Comparison of ENCODE assay signal across 8 mouse cellular contexts in genomic region chr6:119237427-119237989, GRCm38 (mm10). TPM values are rescaled to one million over a fixed set of nuclear protein-coding genes. Genes with fewer than 3 reads are reported as not detected.
A peak's percentile ranks its signal among the peaks of the same experiment; 100 is the strongest.
DNase-seq lines count a peak whose midpoint lies in the region; ATAC-seq and TF ChIP-seq lines count a peak whose summit lies in the region.

No protein-coding gene starts in this region.

- H3K36me3 ChIP-seq in hindbrain, embryonic 15.5 days, result no peaks in the 10 kb centered on the region
- H3K36me3 ChIP-seq in lung, postnatal 0 days (ENCODE audit: insufficient read depth, low read length), result no peaks in the 10 kb centered on the region
- no peaks in the 10 kb centered on the region for H3K36me3 ChIP-seq in intestine, postnatal 0 days (ENCODE audit: control insufficient read depth, insufficient read depth)

- 33% methylated on average over 8 of the region's 8 CpGs for WGBS in hindbrain, embryonic 15.5 days
- 39% methylated on average over 8 of the region's 8 CpGs for WGBS in lung, postnatal 0 days
- WGBS in intestine, postnatal 0 days, result 64% methylated on average over 8 of the region's 8 CpGs

- no peak for TF ChIP-seq CTCF in lung, postnatal 0 days (IDR thresholded peaks at IDR 0.05)
- TF ChIP-seq CTCF in intestine, postnatal 0 days (IDR thresholded peaks at IDR 0.05; ENCODE audit: low read depth), result no peak

- H3K27me3 ChIP-seq in hindbrain, embryonic 15.5 days, result no peaks in the 10 kb centered on the region
- H3K27me3 ChIP-seq in lung, postnatal 0 days (replicated peaks; ENCODE audit: insufficient read depth, low read length), result no peaks in the 10 kb centered on the region
- no peaks in the 10 kb centered on the region for H3K27me3 ChIP-seq in intestine, postnatal 0 days (replicated peaks; ENCODE audit: control insufficient read depth, insufficient read depth, low read length)

- H3K27ac ChIP-seq in hindbrain, embryonic 15.5 days (replicated peaks), result peak overlapping the region; percentile 81
- no peak overlapping the region for H3K27ac ChIP-seq in lung, postnatal 0 days (ENCODE audit: low read length)
- H3K27ac ChIP-seq in intestine, postnatal 0 days (ENCODE audit: low read depth, low read length), result no peak overlapping the region

- H3K4me3 ChIP-seq in hindbrain, embryonic 15.5 days, result no peak overlapping the region
- no peak overlapping the region for H3K4me3 ChIP-seq in lung, postnatal 0 days (ENCODE audit: low read depth, low read length)
- H3K4me3 ChIP-seq in intestine, postnatal 0 days (ENCODE audit: low read depth, low read length), result no peak overlapping the region

- peak; percentile 43 for DNase-seq in gastrocnemius, postnatal 14 days
- DNase-seq in gastrocnemius, postnatal 25 days, result no peak
- DNase-seq in retina, postnatal 1 day, result peak; percentile 49
- no peak for DNase-seq in retina, embryonic 14.5 days (ENCODE audit: low spot score)
- peak; percentile 18 for DNase-seq in lung, postnatal 0 days (ENCODE audit: low spot score)
- no peak for DNase-seq in urinary bladder, postnatal 25 days (ENCODE audit: low spot score)

- TF ChIP-seq EP300 in lung, postnatal 0 days (IDR thresholded peaks at IDR 0.05), result no peak

- intact Hi-C loops in gastrocnemius, postnatal 14 days (cut with DNase I; ENCODE audit: low total_unique reads), result no loop called here

- no peaks in the 10 kb centered on the region for H3K9me3 ChIP-seq in hindbrain, embryonic 15.5 days
- no peaks in the 10 kb centered on the region for H3K9me3 ChIP-seq in lung, postnatal 0 days (ENCODE audit: low read length)
- no peaks in the 10 kb centered on the region for H3K9me3 ChIP-seq in intestine, postnatal 0 days (ENCODE audit: control insufficient read depth)

- peak; percentile 94 for ATAC-seq in hindbrain, embryonic 15.5 days (ENCODE audit: low FRiP score, low read depth)
- peak; percentile 21 for ATAC-seq in lung, postnatal 0 days
- no peak for ATAC-seq in intestine, postnatal 0 days

- peaks cover 33% of the 10 kb centered on the region for H3K4me1 ChIP-seq in hindbrain, embryonic 15.5 days (replicated peaks)
- H3K4me1 ChIP-seq in lung, postnatal 0 days (ENCODE audit: insufficient read depth, low read depth, low read length), result no peaks in the 10 kb centered on the region
- H3K4me1 ChIP-seq in intestine, postnatal 0 days (replicated peaks; ENCODE audit: control insufficient read depth, insufficient read depth, low read length), result no peaks in the 10 kb centered on the region

- peak overlapping the region; percentile 11; the same call in 1 of the 2 replicates for H3K4me2 ChIP-seq in hindbrain, embryonic 15.5 days
- H3K4me2 ChIP-seq in lung, postnatal 0 days (replicated peaks; ENCODE audit: low read depth, low read length), result no peak overlapping the region
- H3K4me2 ChIP-seq in intestine, postnatal 0 days (replicated peaks; ENCODE audit: low read depth), result no peak overlapping the region

- H3K9ac ChIP-seq in hindbrain, embryonic 15.5 days, result no peak overlapping the region
- no peak overlapping the region for H3K9ac ChIP-seq in lung, postnatal 0 days (replicated peaks; ENCODE audit: low read depth)
- H3K9ac ChIP-seq in intestine, postnatal 0 days (ENCODE audit: low read depth, low read length), result no peak overlapping the region

RNA-seq across cellular contexts. Expression of gene Cacna2d4, which starts 1.2 kb away (rescaled TPM):
- 1 to 10 TPM in 1 of 2 experiments, under 1 TPM in 1; 0.86 to 1.0 TPM for total RNA-seq in gastrocnemius, postnatal 14 days (2021)
- total RNA-seq in gastrocnemius, postnatal 25 days (2021), result 1 to 10 TPM; 1.5 to 2.3 TPM
- polyA plus RNA-seq in hindbrain, embryonic 15.5 days (2015; fragmentation: Nextera tagmentation; extraction: Ambion mirVana), result 0.45 and 0.46 TPM in 2 replicates
- polyA plus RNA-seq in lung, postnatal 0 days (2015; fragmentation: Nextera tagmentation; extraction: Ambion mirVana), result 0.19 and 0.39 TPM in 2 replicates
- 0.03 TPM in 2 replicates for polyA plus RNA-seq in intestine, postnatal 0 days (2015; fragmentation: Nextera tagmentation; extraction: Ambion mirVana)

RNA-seq across cellular contexts. Expression of gene Cacna1c, which starts 41.3 kb away (rescaled TPM):
- total RNA-seq in gastrocnemius, postnatal 14 days (2021), result 1 to 10 TPM; 3.6 to 4.9 TPM
- total RNA-seq in gastrocnemius, postnatal 25 days (2021), result 1 to 10 TPM; 2.1 to 2.7 TPM
- 6.3 and 7.0 TPM in 2 replicates for polyA plus RNA-seq in hindbrain, embryonic 15.5 days (2015; fragmentation: Nextera tagmentation; extraction: Ambion mirVana)
- polyA plus RNA-seq in lung, postnatal 0 days (2015; fragmentation: Nextera tagmentation; extraction: Ambion mirVana), result 4.8 and 6.2 TPM in 2 replicates
- 1.2 and 1.5 TPM in 2 replicates for polyA plus RNA-seq in intestine, postnatal 0 days (2015; fragmentation: Nextera tagmentation; extraction: Ambion mirVana)

Comparison
In these comparisons a context has a peak if more than half of its experiments do, and no peak if none do; other contexts are left out.
1. DNase-seq: peak in gastrocnemius, postnatal 14 days (single experiment), retina, postnatal 1 day (single experiment) and lung, postnatal 0 days (single experiment); none in gastrocnemius, postnatal 25 days (single experiment), retina, embryonic 14.5 days (single experiment) and urinary bladder, postnatal 25 days (single experiment).